ENCODE assay signal across 16 mouse cellular contexts in the genomic region with DNA sequence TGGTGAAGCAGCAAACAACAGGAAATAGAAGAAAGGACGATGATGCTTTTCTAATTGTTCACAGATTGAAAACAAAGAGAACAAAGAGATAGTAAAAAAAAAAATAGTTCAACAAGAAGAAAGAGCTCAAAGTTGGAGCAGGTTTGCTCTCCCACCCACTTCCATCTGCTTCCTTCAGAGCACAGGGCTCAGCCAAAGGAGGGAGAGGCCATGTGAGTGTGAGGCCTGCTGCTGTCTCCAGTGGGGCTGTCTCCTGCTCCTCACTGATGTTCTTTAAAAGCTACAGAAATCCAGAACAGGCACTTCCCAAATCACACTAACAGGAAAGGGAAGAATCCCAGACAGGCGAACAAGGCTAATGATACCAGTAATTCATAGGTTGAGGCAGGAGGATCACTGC.
"Had no signal": no experiment of that assay in that cellular context is flagged by ENCODE, and none has a peak within 500 bp of the region (broad histone marks: within the 10 kb centered on the region; RNA-seq: fewer than 3 reads in every experiment).

No protein-coding gene starts in this region.

- H3K4me2 ChIP-seq: neural tube, embryonic 12.5 days; neural tube, embryonic 13.5 days; neural tube, embryonic 15.5 days; stomach, embryonic 15.5 days had no signal

- H3K9ac ChIP-seq: neural tube, embryonic 12.5 days; neural tube, embryonic 13.5 days; neural tube, embryonic 15.5 days; stomach, embryonic 15.5 days had no signal

- H3K4me3 ChIP-seq: neural tube, embryonic 12.5 days; neural tube, embryonic 13.5 days; neural tube, embryonic 15.5 days; stomach, embryonic 15.5 days had no signal

- H3K27ac ChIP-seq: neural tube, embryonic 12.5 days; neural tube, embryonic 13.5 days; neural tube, embryonic 15.5 days; stomach, embryonic 15.5 days had no signal

- H3K4me1 ChIP-seq: neural tube, embryonic 12.5 days; neural tube, embryonic 13.5 days; neural tube, embryonic 15.5 days; stomach, embryonic 15.5 days had no signal

- H3K27me3 ChIP-seq: neural tube, embryonic 12.5 days; neural tube, embryonic 13.5 days; neural tube, embryonic 15.5 days; stomach, embryonic 15.5 days had no signal

- DNase-seq: retina, postnatal 1 day; right cerebral cortex, adult 18-20 months; right cerebral cortex, postnatal 14 days; right cerebral cortex, postnatal 25 days; right cerebral cortex, postnatal 4 days; spleen, adult 18-20 months; thymus, adult 18-20 months; thymus, adult 2 months; thymus, postnatal 14 days; thymus, postnatal 25 days; thymus, postnatal 36 days; thymus, postnatal 4 days had no signal

- H3K36me3 ChIP-seq: neural tube, embryonic 12.5 days; neural tube, embryonic 13.5 days; neural tube, embryonic 15.5 days; stomach, embryonic 15.5 days had no signal

- H3K9me3 ChIP-seq: neural tube, embryonic 12.5 days; neural tube, embryonic 13.5 days; neural tube, embryonic 15.5 days; stomach, embryonic 15.5 days had no signal
